Mouse (Mus musculus): ENCODE measurements at regions not wholly inside any gene's neighbourhood (a gene's known extent, or its start where the extent isn't known, plus 50 kb on each side); places are given as distances from the start of the nearest gene placed in this dataset.

DNA sequence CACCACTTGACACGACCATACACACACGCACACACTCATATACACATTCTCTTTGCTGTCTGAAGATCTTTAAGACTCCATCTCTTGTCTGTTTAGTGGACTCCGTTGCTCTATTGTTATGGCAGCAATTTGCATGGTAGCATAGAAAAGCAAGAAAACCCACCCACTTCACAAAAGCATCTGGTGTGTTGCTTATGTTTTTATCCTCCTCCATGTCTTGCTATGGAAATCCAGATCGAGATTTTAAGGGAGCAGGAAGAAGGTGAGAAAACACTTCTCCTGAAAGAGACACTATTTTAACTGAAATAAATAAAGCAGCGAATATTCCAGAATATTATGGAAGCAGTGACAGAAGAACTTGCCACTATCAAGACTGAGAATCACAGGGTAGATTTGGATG is 207.5 kb upstream of the Stac start:
- TF ChIP-seq CTCF (IDR thresholded peaks at IDR 0.05; ENCODE audit: control insufficient read depth, insufficient read depth, low read length) (no peak), POLR2A (IDR thresholded peaks at IDR 0.05; ENCODE audit: borderline replicate concordance, control insufficient read depth, low read depth, low read length) (no peak)

Data from bone marrow, adult 2 months (tissue).